Mouse (Mus musculus): ENCODE measurements around the gene Slx1b. TPM values are rescaled to one million over a fixed set of nuclear protein-coding genes. Genes with fewer than 3 reads are reported as not detected.
"Not testable (repeated sequence)": the region's sequence is repeated elsewhere in the genome, so short reads cannot be mapped to it uniquely, and the experiment has no call there.

The Slx1b gene
- total RNA-seq (2021) = 10 to 100 TPM in 1 of 2 experiments, 1 to 10 TPM in 1; 8.2 to 15.0 TPM
- long read RNA-seq, experiment 1, transcript Slx1b-203 (6 exons, 3,152 nt) = major isoform, 6 of 10 reads
- long read RNA-seq, experiment 1, partial matches to known transcripts = 1 of 10 reads
- long read RNA-seq, experiment 1, other reads (novel, unspliced or antisense) = 2 of 10 reads
- long read RNA-seq, experiment 2, transcript Slx1b-203 (6 exons, 3,152 nt) = major isoform, 8 of 11 reads
- long read RNA-seq, experiment 2, partial matches to known transcripts = 1 of 11 reads
- long read RNA-seq, experiment 2, other reads (novel, unspliced or antisense) = 0 of 11 reads

DNA sequence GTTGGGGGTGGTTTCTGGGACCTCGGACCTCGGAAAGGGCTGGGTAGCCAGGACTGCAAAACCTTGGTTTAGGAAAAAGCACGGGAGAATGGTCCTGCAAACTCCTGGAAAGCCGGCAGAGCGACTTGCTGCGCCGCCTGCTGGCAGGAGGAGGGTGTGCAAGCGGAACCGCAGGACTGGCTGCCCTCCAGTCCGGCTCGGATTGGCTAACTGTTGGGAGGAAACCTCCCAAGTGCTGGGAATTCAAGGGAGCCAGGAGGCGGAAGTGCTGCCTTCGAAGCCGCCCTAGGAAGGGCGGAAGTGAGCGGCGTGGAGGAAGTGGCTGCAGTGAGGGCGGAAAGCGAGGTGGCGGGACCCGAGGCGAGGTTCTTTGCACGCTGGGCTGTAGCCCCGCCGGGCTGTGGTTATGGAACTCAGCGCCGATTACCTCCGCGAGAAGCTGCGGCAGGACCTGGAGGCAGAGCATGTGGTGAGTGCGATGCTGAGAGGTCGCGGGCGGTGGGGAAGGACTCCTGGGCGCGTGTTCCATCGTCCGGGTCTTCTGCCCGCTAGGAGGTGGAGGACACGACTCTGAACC is at the start of gene Slx1b:
Slx1b (minus strand) TSS at position 154 of the 577 bp plus-strand sequence.
- DNase-seq = peak; percentile 96

- no peak for DNase-seq
These were observed 46.4 kb upstream of the Slx1b start for GRCm38 (mm10) chr7:126741964-126742482.

DNA sequence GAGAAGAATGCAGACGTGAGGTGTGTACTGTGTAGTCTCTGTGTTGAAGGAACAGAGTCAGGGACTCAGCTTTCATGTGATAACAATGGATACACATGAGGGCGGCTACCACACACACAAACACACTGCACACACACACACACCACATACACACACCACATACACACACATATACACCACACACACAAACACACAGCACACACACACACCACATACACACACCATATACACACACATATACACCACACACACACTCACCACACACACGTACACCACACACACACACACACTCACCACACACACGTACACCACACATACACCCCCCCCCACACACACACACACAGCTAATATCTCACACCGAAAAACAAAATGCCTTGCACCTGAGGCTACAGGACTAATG is 45.9 kb upstream of the Slx1b start:
- DNase-seq = no peak

- DNase-seq = no peak
These were observed 45.4 kb upstream of the Slx1b start for GRCm38 (mm10) chr7:126740977-126741376.

- DNase-seq = no peak
These were observed 44.6 kb upstream of the Slx1b start for GRCm38 (mm10) chr7:126740132-126740735.

DNA sequence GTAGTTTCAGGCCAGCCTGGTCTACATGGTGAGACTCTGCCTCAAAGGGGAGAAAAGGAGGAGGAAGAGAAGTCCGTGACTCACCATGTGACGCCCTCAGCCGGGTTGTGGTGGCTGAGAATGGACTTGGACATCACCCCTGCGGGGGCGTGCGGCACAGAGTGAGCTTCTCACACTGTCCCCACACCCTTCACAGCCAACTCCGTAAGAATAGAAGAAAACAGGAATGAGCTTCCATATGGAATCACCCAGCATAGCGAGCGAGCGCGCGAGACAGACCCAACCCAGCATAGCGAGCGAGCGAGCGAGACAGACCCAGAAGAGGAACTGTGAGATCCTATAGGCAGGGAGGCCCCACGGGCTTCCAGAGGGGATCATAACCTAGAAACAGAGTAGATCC is 44.0 kb upstream of the Slx1b start:
- DNase-seq = no peak

- no peak for DNase-seq
These were observed 40.5 kb upstream of the Slx1b start for GRCm38 (mm10) chr7:126736122-126736521.

DNA sequence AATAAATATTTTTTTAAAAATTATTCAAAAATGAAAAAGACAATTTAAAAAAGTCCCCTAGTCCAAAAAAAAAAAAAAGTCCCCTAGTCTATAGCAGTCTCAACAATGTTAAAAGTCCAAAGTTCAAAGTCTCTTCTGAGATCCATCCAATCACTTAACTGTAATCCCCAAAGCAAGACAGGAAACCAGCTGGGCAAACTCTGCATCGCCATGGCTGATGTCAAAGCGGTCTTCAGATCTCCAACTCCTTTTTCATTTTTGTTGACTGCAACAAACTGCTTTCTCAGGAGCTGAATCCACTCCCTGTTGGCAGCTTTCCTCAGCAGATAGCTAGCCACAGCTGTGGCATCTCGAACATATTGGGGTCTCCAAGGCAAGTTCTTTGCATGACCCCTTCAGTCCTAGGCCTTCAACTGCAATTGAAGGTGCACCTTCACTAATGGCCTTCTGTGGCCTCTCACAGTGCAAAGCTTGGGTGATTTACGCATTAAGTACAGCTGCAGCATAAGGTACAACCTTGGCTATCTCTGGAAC is 34.7 kb upstream of the Slx1b start:
- not testable (repeated sequence) for DNase-seq

GRCm38 (mm10) chr7:126725667-126726066 is 30.1 kb upstream of the Slx1b start:
- DNase-seq = no peak

DNA sequence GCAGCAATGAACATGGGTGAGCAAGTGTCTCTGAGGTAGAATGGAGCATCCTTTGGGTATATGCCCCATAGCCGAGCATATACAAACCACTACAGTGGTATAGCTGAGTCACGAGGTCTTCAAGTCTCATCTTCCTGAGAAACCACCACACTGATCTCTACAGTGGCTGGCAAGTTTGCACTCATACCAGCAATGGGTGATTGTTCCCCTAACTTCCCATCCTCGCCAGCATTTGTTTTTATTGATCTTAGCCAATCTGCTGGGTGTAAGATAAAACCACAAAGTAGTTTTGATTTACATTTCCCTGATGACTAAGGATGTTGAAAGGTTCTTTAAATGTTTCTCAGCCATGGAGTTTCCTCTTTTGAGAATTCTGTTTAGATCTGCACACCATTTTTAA is 29.5 kb upstream of the Slx1b start:
- DNase-seq = no peak

DNA sequence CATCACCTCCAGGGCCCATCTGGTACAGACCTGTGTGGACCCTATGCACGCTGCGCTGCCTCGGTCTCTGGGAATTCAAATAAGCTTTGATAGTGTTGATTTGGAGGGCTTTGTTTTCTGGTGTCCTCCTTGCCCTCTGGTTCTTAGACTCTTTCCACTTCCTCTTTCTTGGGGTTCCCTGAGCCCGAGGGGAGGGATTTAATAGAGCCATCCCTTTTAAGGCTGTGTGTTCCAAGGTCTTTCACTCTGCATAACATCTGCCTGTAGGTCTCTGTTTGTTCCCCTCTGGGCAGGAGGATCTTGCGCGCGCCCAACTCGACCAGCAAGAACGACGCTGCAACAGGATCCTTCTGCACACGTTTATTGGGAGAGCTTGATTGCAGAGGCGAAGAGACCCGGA is 26.1 kb upstream of the Slx1b start:
- no peak for DNase-seq

GRCm38 (mm10) chr7:126718787-126719337 is 23.3 kb upstream of the Slx1b start:
- peak; percentile 6 for DNase-seq

GRCm38 (mm10) chr7:126717566-126717965 is 22.0 kb upstream of the Slx1b start:
- no peak for DNase-seq

- DNase-seq = no peak
These were observed 20.1 kb upstream of the Slx1b start for GRCm38 (mm10) chr7:126715679-126716078.

DNA sequence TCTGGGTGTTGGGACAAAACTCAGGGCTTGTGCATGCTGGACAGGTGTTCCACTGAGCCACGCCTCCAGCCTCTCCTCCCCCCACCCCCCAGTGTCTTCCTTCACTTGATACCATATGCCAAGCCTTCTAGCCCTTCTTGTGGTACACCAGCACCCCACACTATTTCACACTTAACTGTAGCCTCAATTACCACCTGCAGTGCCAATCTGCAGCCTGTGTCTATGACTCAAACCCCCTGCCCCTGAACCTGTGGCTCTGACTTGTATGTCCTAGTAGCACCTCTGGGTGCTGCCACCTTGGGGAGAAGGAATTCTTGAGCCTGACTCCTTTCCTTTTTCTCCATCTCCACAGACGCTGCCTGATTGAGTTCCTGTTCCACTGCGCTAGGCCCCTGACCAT is 16.3 kb upstream of the Slx1b start:
- no peak for DNase-seq

DNA sequence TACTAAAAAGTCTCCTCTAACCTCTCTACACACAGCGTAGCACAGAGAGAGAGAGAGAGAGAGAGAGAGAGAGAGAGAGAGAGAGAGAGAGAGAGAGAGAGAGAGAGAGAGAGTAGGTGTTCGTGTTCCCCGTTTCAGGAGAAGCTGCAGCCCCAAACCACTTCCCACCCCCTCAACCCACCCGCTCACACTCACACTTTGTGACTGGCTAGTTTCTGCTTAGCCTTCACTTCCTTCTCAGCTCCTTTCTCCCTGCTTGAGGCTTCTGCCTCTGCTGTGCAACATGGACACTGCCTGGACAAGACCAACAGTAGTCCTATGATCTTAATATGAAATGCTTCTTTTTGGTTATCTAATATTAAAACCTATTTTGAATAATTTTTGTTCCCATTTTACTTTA is 14.7 kb upstream of the Slx1b start:
- DNase-seq = no peak

GRCm38 (mm10) chr7:126708175-126708952 is 12.8 kb upstream of the Slx1b start:
- no peak for DNase-seq

DNA sequence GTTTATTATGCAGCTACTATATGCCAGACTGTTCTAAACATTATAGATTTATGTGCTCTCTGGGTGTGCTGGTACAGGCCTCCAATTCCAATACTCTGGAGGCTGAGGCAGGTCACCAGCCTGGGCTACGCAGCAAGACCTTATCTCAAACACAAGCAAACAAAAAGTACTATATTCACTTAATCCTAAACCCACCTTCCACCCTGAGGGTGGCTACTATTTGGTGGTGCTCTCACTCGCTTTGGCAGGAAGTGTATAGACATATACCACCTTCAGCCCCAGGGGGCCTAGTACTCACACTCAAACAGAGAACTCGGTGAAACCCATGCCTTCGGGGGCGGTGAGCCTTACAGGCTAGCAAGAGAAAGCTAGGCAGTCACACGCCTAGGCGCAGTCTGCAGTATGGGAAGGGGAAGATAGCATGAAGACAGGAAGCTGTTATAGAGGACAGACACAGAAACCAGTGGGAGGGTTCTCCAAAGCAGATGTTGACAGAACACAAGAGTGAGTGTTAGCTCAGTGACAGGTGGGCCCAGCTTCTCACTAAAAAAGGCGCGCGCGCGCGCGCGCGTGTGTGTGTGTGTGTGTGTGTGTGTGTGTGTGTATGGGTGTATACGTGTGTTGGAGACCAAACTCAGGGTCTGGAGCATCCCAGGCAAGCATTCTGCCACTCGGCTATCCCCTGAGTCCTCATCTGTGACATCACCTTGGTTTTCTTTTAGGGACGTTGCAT is 12.0 kb upstream of the Slx1b start, which contains the start of gene Coro1a:
Coro1a (minus strand) TSS at position 346 of the 733 bp plus-strand sequence.
- DNase-seq = no peak

DNA sequence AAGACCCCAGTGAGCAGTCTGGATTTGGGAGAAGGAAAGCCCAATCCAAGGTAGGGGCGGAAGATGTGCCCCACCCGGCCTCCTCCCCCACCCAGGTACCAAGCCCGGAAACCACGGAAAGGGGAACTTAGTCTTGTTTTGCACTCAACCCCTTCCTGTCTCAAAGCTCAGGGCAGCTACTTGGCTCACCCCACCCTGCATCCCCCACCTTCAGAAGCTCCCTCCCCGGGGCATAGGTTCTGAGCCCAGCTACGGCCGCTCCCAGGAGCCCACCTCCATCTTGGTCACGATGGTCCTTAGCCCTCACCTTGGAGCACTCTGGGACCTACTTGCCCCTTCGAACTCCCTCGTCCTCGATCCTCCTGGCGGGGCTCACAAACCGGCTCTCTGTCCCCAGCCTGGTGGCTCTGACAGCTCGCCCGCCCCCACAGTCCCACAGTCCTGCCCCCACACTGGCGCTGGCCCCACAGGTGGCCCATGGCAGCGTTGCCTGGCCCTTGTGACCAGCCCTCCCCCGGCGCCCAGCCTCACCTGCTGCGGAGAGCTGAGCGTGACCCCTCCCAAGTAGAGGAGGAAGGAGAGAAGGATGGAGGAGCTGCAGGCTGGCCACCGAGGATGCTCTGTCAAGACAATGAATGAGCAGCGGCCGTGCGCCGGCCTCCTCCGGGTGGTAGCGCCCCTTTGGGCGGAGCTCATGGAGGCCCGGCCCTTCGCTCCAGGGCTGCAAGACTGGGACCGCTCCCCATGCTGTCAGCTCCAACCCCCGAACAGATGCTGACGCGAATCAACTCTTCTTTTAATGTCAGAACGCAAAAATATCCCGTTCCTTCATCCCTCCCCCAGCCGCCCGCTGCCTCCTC is 8.8 kb upstream of the Slx1b start:
- DNase-seq = peak; percentile 84

- no peak for DNase-seq
These were observed 8.1 kb upstream of the Slx1b start for GRCm38 (mm10) chr7:126703757-126704077.

All from adrenal gland, postnatal 10 days (tissue).